Mouse (Mus musculus): ENCODE measurements around the gene Enoph1. TPM values are rescaled to one million over a fixed set of nuclear protein-coding genes. Genes with fewer than 3 reads are reported as not detected.
A peak's percentile ranks its signal among the peaks of the same experiment; 100 is the strongest.

Enoph1 gene
- polyA plus RNA-seq, 1 experiment = 78.2 TPM

DNA sequence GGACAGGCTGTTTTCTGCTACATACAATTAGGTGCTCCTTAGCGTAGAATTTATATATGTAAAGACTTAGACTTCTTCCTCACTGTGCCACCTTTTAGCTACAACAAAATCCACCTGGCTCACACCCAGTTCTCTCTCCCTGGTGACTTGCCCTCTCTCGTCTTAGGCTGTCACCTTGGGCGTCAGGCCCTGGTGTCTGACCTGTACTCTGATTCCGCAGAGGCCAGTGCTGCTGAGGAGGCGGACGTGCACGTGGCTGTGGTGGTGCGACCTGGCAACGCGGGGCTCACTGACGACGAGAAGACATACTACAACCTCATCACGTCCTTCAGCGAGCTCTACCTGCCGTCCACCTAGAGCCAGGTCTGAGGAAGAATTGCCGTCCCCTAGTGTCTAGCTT, 27.8 kb downstream of the Enoph1 start:
- Histone ChIP-seq H3K4me3 (ENCODE audit: insufficient read depth, low read length) (no peak overlapping the region), H3K27ac (ENCODE audit: insufficient read depth, low read length) (no peak overlapping the region), H3K4me1 (ENCODE audit: control insufficient read depth, insufficient read depth, low read length) (no peaks in the 10 kb centered on the region)
- TF ChIP-seq POLR2A (IDR thresholded peaks at IDR 0.05; ENCODE audit: extremely low read depth, insufficient read depth, low read length) = no peak
- TF ChIP-seq CTCF (IDR thresholded peaks at IDR 0.05; ENCODE audit: extremely low read depth, insufficient read depth, low read length) = no peak

GRCm38 (mm10) chr5:100069526-100069925, 29.7 kb downstream of the Enoph1 start:
- Histone ChIP-seq H3K4me3 (ENCODE audit: insufficient read depth, low read length) (no peak overlapping the region), H3K4me1 (ENCODE audit: control insufficient read depth, insufficient read depth, low read length) (no peaks in the 10 kb centered on the region), H3K27ac (ENCODE audit: insufficient read depth, low read length) (no peak overlapping the region)
- no peak for TF ChIP-seq POLR2A (IDR thresholded peaks at IDR 0.05; ENCODE audit: extremely low read depth, insufficient read depth, low read length)
- TF ChIP-seq CTCF (IDR thresholded peaks at IDR 0.05; ENCODE audit: extremely low read depth, insufficient read depth, low read length) = no peak

DNA sequence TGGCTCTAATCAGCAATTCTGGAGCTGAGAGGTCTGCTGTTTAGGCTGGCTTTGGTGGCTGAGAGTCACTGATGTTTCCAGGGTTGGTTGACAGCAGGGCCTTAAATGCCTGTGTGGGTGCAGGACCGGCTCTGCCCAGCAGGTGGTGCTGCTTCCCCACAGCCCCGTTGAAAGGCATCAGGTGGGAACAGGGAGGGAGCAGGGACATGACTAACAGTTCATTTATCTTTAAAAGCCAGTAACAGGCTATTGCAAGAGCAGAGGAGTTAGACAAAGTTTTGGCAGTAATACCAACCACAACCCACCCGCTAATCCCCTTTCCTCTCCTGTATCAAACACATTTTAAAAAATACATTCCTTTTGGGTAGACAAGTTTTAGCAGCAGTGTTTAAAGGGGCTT, 30.5 kb downstream of the Enoph1 start:
- TF ChIP-seq POLR2A (IDR thresholded peaks at IDR 0.05; ENCODE audit: extremely low read depth, insufficient read depth, low read length) = no peak
- TF ChIP-seq CTCF (IDR thresholded peaks at IDR 0.05; ENCODE audit: extremely low read depth, insufficient read depth, low read length) = peak; percentile 95
- Histone ChIP-seq H3K4me1 (ENCODE audit: control insufficient read depth, insufficient read depth, low read length) (no peaks in the 10 kb centered on the region), H3K27ac (ENCODE audit: insufficient read depth, low read length) (no peak overlapping the region), H3K4me3 (ENCODE audit: insufficient read depth, low read length) (no peak overlapping the region)

- no peak for TF ChIP-seq CTCF (IDR thresholded peaks at IDR 0.05; ENCODE audit: extremely low read depth, insufficient read depth, low read length)
- no peak for TF ChIP-seq POLR2A (IDR thresholded peaks at IDR 0.05; ENCODE audit: extremely low read depth, insufficient read depth, low read length)
Measured at GRCm38 (mm10) chr5:100071541-100071940, 31.8 kb downstream of the Enoph1 start.

DNA sequence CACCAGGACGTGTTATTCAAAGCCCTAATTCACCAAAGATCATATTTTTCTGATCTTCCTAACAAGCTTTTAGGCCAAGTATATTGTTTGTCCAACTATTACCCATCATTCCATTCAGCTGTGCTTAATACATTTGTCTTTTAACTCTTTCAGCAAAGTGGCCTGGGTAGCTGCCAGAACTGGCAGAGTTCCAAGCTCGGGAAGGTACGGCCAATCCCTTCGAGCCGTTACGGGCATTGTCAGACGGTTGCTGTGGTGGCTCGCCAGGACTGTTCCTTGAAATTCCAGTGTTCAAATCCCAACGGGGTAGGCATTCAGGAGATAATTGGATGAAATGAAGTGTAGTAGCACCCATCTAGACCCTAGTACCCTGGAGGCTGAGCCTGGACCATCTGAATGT, 32.8 kb downstream of the Enoph1 start:
- Histone ChIP-seq H3K27ac (ENCODE audit: insufficient read depth, low read length) (no peak overlapping the region), H3K4me1 (ENCODE audit: control insufficient read depth, insufficient read depth, low read length) (no peaks in the 10 kb centered on the region), H3K4me3 (ENCODE audit: insufficient read depth, low read length) (no peak overlapping the region)
- TF ChIP-seq CTCF (IDR thresholded peaks at IDR 0.05; ENCODE audit: extremely low read depth, insufficient read depth, low read length) (no peak), POLR2A (IDR thresholded peaks at IDR 0.05; ENCODE audit: extremely low read depth, insufficient read depth, low read length) (no peak)

More at GRCm38 (mm10) chr5:100071541-100071940, 31.8 kb downstream of the Enoph1 start:
- no peak overlapping the region for H3K27ac ChIP-seq (ENCODE audit: insufficient read depth, low read length)
- H3K4me1 ChIP-seq (ENCODE audit: control insufficient read depth, insufficient read depth, low read length) = no peaks in the 10 kb centered on the region
- no peak overlapping the region for H3K4me3 ChIP-seq (ENCODE audit: insufficient read depth, low read length)

DNA sequence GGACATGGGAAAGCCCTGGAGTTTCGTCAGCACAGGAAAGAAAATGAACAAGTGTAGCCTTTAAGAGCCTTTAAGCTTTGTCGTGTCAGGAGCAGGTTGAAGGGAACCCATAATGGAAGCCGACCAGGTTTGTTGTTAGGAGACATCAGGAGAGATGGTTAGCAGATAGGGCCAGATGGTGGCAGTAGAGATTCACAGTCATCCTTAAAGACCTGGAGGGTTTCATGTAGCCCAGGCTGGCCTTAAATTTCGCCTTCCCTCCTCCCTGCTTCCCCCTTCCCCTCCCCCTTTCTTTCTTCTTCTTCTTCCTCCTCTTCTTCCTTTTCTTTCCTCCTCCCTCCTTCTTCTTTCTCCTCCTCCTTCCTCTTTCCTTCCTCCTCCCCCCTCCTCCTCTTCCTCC, 34.8 kb downstream of the Enoph1 start:
- H3K4me3 ChIP-seq (ENCODE audit: insufficient read depth, low read length) = no peak overlapping the region
- no peaks in the 10 kb centered on the region for H3K4me1 ChIP-seq (ENCODE audit: control insufficient read depth, insufficient read depth, low read length)
- H3K27ac ChIP-seq (ENCODE audit: insufficient read depth, low read length) = no peak overlapping the region
- TF ChIP-seq POLR2A (IDR thresholded peaks at IDR 0.05; ENCODE audit: extremely low read depth, insufficient read depth, low read length) (no peak), CTCF (IDR thresholded peaks at IDR 0.05; ENCODE audit: extremely low read depth, insufficient read depth, low read length) (peak; percentile 65)

GRCm38 (mm10) chr5:100079040-100079930, 39.5 kb downstream of the Enoph1 start:
- Histone ChIP-seq H3K4me1 (ENCODE audit: control insufficient read depth, insufficient read depth, low read length) (peaks cover 3% of the 10 kb centered on the region), H3K27ac (ENCODE audit: insufficient read depth, low read length) (no peak overlapping the region), H3K4me3 (ENCODE audit: insufficient read depth, low read length) (peak overlapping the region; percentile 12; the same call in 1 of the 2 replicates)
- TF ChIP-seq CTCF (IDR thresholded peaks at IDR 0.05; ENCODE audit: extremely low read depth, insufficient read depth, low read length) (no peak), POLR2A (IDR thresholded peaks at IDR 0.05; ENCODE audit: extremely low read depth, insufficient read depth, low read length) (no peak)

GRCm38 (mm10) chr5:100079931-100080275, 40.1 kb downstream of the Enoph1 start:
- peaks cover 3% of the 10 kb centered on the region for H3K4me1 ChIP-seq (ENCODE audit: control insufficient read depth, insufficient read depth, low read length)
- no peak for TF ChIP-seq CTCF (IDR thresholded peaks at IDR 0.05; ENCODE audit: extremely low read depth, insufficient read depth, low read length)
- TF ChIP-seq POLR2A (IDR thresholded peaks at IDR 0.05; ENCODE audit: extremely low read depth, insufficient read depth, low read length) = no peak
- H3K27ac ChIP-seq (ENCODE audit: insufficient read depth, low read length) = no peak overlapping the region
- no peak overlapping the region for H3K4me3 ChIP-seq (ENCODE audit: insufficient read depth, low read length)

GRCm38 (mm10) chr5:100082006-100082405, 42.2 kb downstream of the Enoph1 start:
- Histone ChIP-seq H3K4me3 (ENCODE audit: insufficient read depth, low read length) (no peak overlapping the region), H3K27ac (ENCODE audit: insufficient read depth, low read length) (no peak overlapping the region), H3K4me1 (ENCODE audit: control insufficient read depth, insufficient read depth, low read length) (peaks cover 3% of the 10 kb centered on the region)
- TF ChIP-seq POLR2A (IDR thresholded peaks at IDR 0.05; ENCODE audit: extremely low read depth, insufficient read depth, low read length) (no peak), CTCF (IDR thresholded peaks at IDR 0.05; ENCODE audit: extremely low read depth, insufficient read depth, low read length) (no peak)

DNA sequence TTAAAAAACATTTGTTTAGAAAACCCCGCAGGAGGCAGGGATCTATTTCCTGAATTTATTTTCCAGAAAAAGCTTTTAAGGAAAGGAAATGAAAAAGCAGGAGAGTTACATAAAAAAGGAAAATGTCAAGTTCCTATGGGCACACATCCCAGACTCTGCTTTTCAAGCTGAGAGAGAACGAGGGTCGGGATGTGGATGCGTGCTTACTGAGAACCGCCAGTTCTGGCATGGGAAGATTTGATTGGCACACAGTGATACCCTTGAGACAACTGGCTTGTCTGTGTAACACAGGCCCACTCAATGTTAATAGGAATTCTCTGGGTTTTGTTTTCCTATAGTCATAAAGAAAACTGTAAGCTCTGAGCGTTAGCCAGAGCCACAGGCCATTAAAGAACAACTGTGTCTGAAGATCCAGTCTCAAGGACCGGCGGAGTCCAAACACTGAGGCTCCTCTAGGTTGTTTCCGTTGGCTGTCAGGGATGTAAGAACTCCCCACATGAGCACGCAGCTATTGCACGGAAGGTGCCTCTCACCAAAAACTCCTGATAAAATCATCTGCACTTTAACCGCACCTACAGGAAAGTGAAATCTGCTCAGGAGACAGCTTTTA, 44.3 kb downstream of the Enoph1 start:
- Histone ChIP-seq H3K4me1 (ENCODE audit: control insufficient read depth, insufficient read depth, low read length) (peaks cover 3% of the 10 kb centered on the region), H3K4me3 (ENCODE audit: insufficient read depth, low read length) (no peak overlapping the region), H3K27ac (ENCODE audit: insufficient read depth, low read length) (no peak overlapping the region)
- TF ChIP-seq POLR2A (IDR thresholded peaks at IDR 0.05; ENCODE audit: extremely low read depth, insufficient read depth, low read length) = no peak
- TF ChIP-seq CTCF (IDR thresholded peaks at IDR 0.05; ENCODE audit: extremely low read depth, insufficient read depth, low read length) = no peak
